Mouse (Mus musculus) olfactory bulb, adult 2 months (tissue): ENCODE data around the gene Fez2.

Experiments used
- CTCF ChIP-seq: fragments of 200-500 bp; IDR thresholded peaks from 2 replicates; pipeline ENCODE4 v1.5.1; 2012; ENCODE audit warnings: low read depth, mild to moderate bottlenecking, low read length, moderate library complexity; ENCODE audit not compliant: insufficient read depth
- POLR2A ChIP-seq: fragments of 200-500 bp; IDR thresholded peaks from 2 replicates; pipeline ENCODE4 v1.6.1; 2012; ENCODE audit warnings: mild to moderate bottlenecking, low read depth, low read length, moderate library complexity; ENCODE audit not compliant: insufficient read depth

- TF ChIP-seq CTCF (no peak), POLR2A (no peak)
Observed at GRCm38 (mm10) chr17:78358251-78358726, 59.7 kb downstream of the Fez2 start.
